Mouse (Mus musculus) intestine, postnatal 0 days (tissue): ENCODE data around the gene Gm10382. TPM values are rescaled to one million over a fixed set of nuclear protein-coding genes. Genes with fewer than 3 reads are reported as not detected.

Source experiments
- ATAC-seq: fragments of 200-750 bp; cut with Nextera tagmentation; 2 replicates; pipeline ENCODE4 v1.8.0; 2017; ENCODE audit warnings: mild to moderate bottlenecking, moderate TSS enrichment, moderate library complexity
- H3K27ac ChIP-seq: fragments of 300-500 bp; sonication (generic); 2 replicates; pipeline ENCODE4 v1.5.1; 2014; ENCODE audit warnings: mild to moderate bottlenecking, low read depth, low read length, moderate library complexity
- H3K27me3 ChIP-seq: fragments of 300-500 bp; sonication (generic); replicated peaks from 2 replicates; pipeline ENCODE4 v1.6.1; 2014; ENCODE audit warnings: low read length, mixed read lengths; ENCODE audit not compliant: control insufficient read depth, insufficient read depth
- H3K36me3 ChIP-seq: fragments of 300-500 bp; sonication (generic); 2 replicates; pipeline ENCODE4 v1.6.1; 2014; ENCODE audit warnings: mild to moderate bottlenecking, moderate library complexity; ENCODE audit not compliant: control insufficient read depth, insufficient read depth
- H3K4me1 ChIP-seq: fragments of 300-500 bp; sonication (generic); replicated peaks from 2 replicates; pipeline ENCODE4 v1.6.1; 2014; ENCODE audit warnings: antibody characterized with exemption, low read length, mixed read lengths; ENCODE audit not compliant: control insufficient read depth, insufficient read depth
- H3K4me2 ChIP-seq: fragments of 300-500 bp; sonication (generic); replicated peaks from 2 replicates; pipeline ENCODE4 v1.6.1; 2014; ENCODE audit warnings: low read depth, mild to moderate bottlenecking, moderate library complexity
- H3K4me3 ChIP-seq: fragments of 300-500 bp; sonication (generic); 2 replicates; pipeline ENCODE4 v1.5.1; 2014; ENCODE audit warnings: low read depth, low read length
- H3K9ac ChIP-seq: fragments of 300-500 bp; sonication (generic); 2 replicates; pipeline ENCODE4 v1.6.1; 2014; ENCODE audit warnings: mild to moderate bottlenecking, low read depth, low read length
- H3K9me3 ChIP-seq: fragments of 300-500 bp; sonication (generic); 2 replicates; pipeline ENCODE4 v1.6.1; 2016; ENCODE audit warnings: mixed run types; ENCODE audit not compliant: control insufficient read depth
- CTCF ChIP-seq: sonication (generic); IDR thresholded peaks from 2 replicates; pipeline ENCODE4 v1.5.1; 2016; ENCODE audit warnings: low read depth, mild to moderate bottlenecking, control low read depth, antibody characterized with exemption, moderate library complexity
- WGBS: fragments of 180-500 bp; shearing (Covaris S2); extraction: QIAGEN DNeasy Blood & Tissue Kit; methylation state at CpG from one replicate; pipeline ENCODE4 v1.1.7; 2014; 5-methylcytosine and 5-hydroxymethylcytosine counted together
- polyA plus RNA-seq: library from polyadenylated mRNA; unstranded; fragments of >200 nt; fragmentation: Nextera tagmentation; extraction: Ambion mirVana; gene quantifications from 2 replicates; pipeline ENCODE4 v1.2.1, GENCODE M21; 2015

The Gm10382 gene
- polyA plus RNA-seq, 1 experiment from 2014 or later: 0.16 TPM

- TF ChIP-seq CTCF: no peak
- WGBS: 83% methylated on average over 2 of the region's 2 CpGs
- no peaks in the 10 kb centered on the region for H3K4me1 ChIP-seq
- H3K27me3 ChIP-seq: no peaks in the 10 kb centered on the region
- H3K9ac ChIP-seq: no peak overlapping the region
- no peaks in the 10 kb centered on the region for H3K36me3 ChIP-seq
- ATAC-seq: no peak
- H3K4me2 ChIP-seq: no peak overlapping the region
- H3K9me3 ChIP-seq: no peaks in the 10 kb centered on the region
- no peak overlapping the region for H3K27ac ChIP-seq
- no peak overlapping the region for H3K4me3 ChIP-seq
Observed at GRCm38 (mm10) chr5:125375871-125376270, 13.3 kb upstream of the Gm10382 start.

- no peaks in the 10 kb centered on the region for H3K4me1 ChIP-seq
- H3K9me3 ChIP-seq: no peaks in the 10 kb centered on the region
- H3K36me3 ChIP-seq: no peaks in the 10 kb centered on the region
- no peak overlapping the region for H3K4me2 ChIP-seq
- no peak overlapping the region for H3K9ac ChIP-seq
- H3K27ac ChIP-seq: no peak overlapping the region
- WGBS: 70% methylated on average over 7 of the region's 7 CpGs
- ATAC-seq: no peak
- TF ChIP-seq CTCF: no peak
- H3K4me3 ChIP-seq: no peak overlapping the region
- H3K27me3 ChIP-seq: no peaks in the 10 kb centered on the region
Observed at GRCm38 (mm10) chr5:125377214-125377613, 11.9 kb upstream of the Gm10382 start.

GRCm38 (mm10) chr5:125378919-125379318, 10.2 kb upstream of the Gm10382 start:
- H3K4me3 ChIP-seq: no peak overlapping the region
- no peak for ATAC-seq
- H3K36me3 ChIP-seq: no peaks in the 10 kb centered on the region
- TF ChIP-seq CTCF: peak; percentile 50
- H3K4me1 ChIP-seq: no peaks in the 10 kb centered on the region
- H3K27ac ChIP-seq: no peak overlapping the region
- H3K4me2 ChIP-seq: no peak overlapping the region
- 78% methylated on average over 5 of the region's 5 CpGs for whole genome bisulfite sequencing
- H3K27me3 ChIP-seq: no peaks in the 10 kb centered on the region
- H3K9ac ChIP-seq: no peak overlapping the region
- H3K9me3 ChIP-seq: no peaks in the 10 kb centered on the region

- Histone ChIP-seq H3K9me3 (no peaks in the 10 kb centered on the region), H3K36me3 (peaks cover 18% of the 10 kb centered on the region), H3K4me1 (no peaks in the 10 kb centered on the region), H3K4me3 (no peak overlapping the region), H3K27me3 (no peaks in the 10 kb centered on the region), H3K4me2 (no peak overlapping the region), H3K9ac (no peak overlapping the region), H3K27ac (no peak overlapping the region)
- no peak for TF ChIP-seq CTCF
- 71% methylated on average over 5 of the region's 5 CpGs for WGBS
- 0 out of 2 replicates have a peak, but pooled peaks have one; percentile 3 for ATAC-seq
Observed at GRCm38 (mm10) chr5:125381954-125382672, 7.0 kb upstream of the Gm10382 start.

DNA sequence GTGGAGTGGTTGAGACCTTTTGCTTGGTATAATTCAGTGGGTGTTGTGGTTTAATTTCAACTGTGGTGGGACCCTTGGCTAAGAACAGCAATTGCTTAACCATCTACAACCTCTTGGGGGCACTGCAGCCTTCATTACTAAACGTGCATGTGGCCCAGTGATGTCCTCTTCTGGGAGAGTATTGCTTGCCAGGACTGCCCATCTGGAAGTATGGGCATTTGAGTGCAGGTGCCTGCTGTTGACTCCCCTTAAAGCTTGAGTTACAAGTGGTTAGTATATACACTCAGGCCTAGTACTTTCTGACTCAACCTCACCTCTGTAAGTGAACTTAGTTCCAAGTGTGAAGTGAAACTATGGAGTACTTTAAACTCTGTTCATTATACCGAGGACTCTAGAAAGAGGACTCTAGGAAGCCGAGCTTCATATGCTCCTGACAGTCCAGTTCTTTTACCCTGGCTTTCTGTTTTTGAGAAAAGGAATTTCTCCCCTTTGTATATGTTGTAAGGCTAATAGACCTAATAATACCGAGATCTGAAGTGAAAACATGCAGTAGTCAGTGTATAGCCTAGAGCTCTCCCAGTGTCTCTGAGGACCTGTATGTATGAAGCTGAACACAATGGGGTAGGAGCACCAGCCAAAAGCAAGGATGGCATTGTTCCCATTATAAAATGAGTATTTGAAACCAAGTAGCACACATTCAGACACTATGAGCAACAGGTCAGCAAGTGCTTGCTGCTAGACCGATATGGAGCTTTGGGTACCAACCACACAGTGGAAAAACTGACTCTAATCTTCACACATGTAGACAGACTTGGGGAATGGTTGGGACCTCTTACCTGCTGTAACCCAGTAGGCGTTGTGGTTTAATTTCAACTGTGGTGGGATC, 6.2 kb upstream of the Gm10382 start:
- no peak overlapping the region for H3K4me2 ChIP-seq
- no peak overlapping the region for H3K4me3 ChIP-seq
- no peaks in the 10 kb centered on the region for H3K4me1 ChIP-seq
- peak; percentile 34 for ATAC-seq
- H3K27ac ChIP-seq: no peak overlapping the region
- WGBS: 42% methylated on average over 6 of the region's 6 CpGs
- peaks cover 18% of the 10 kb centered on the region for H3K36me3 ChIP-seq
- peak; percentile 86 for TF ChIP-seq CTCF
- H3K9me3 ChIP-seq: no peaks in the 10 kb centered on the region
- H3K9ac ChIP-seq: no peak overlapping the region
- no peaks in the 10 kb centered on the region for H3K27me3 ChIP-seq

DNA sequence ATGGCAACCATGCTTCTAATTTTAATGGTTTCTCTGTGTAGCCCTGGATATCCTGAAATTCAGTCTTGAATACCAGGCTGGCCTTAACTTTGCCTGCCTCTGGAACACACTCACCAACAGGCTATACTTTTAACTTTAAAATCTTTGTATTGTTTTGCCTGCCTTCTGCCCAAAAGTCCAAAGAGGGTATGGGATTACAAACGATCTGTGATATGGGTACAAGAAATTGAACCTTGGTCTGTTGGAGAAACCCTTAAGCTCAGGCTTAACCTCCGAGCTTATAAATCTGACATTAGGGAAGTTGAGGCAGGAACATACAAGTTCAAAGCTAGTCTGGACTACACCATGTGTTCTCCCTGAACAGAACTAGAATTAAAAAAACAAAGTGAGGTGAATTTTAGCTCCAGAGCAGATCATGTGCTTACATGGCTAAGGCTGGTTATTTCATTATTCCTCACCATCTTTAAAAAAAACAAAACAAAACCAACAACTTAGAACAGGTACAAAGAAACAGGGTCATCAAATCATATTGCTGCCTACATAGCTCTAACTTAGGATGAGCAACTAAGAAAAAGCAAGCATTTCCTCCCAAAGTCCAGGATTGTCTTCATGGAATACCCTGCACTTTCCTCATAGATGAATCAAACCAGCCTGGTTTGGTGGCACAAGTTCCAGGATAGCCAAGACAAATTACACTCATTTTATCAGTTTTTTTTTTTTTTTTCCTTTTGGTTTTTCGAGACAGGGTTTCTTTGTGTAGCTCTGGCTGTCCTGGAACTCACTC, 5.3 kb upstream of the Gm10382 start:
- Histone ChIP-seq H3K4me3 (no peak overlapping the region), H3K27ac (no peak overlapping the region), H3K4me2 (no peak overlapping the region), H3K36me3 (peaks cover 25% of the 10 kb centered on the region), H3K9ac (no peak overlapping the region), H3K9me3 (no peaks in the 10 kb centered on the region), H3K4me1 (no peaks in the 10 kb centered on the region), H3K27me3 (no peaks in the 10 kb centered on the region)
- no peak for TF ChIP-seq CTCF
- ATAC-seq: no peak
- 59% methylated on average over 3 of the region's 3 CpGs for WGBS
